Mouse (Mus musculus): ENCODE data around the gene Ankrd2.
A peak's percentile ranks its signal among the peaks of the same experiment; 100 is the strongest.

Gene Ankrd2

GRCm38 (mm10) chr19:42035456-42036248 is at the start of gene Ankrd2:
Gene Ankrd2, plus strand, starts transcription at chr19:42036000.
- peak; percentile 89 to 93 for DNase-seq

- no peak for DNase-seq
These were observed 48.6 kb upstream of the Ankrd2 start for GRCm38 (mm10) chr19:41987206-41987605.

GRCm38 (mm10) chr19:41989810-41990209 is 46.0 kb upstream of the Ankrd2 start:
- DNase-seq: no peak

GRCm38 (mm10) chr19:41991926-41992477 is 43.8 kb upstream of the Ankrd2 start:
- DNase-seq: no peak

- no peak for DNase-seq
These were observed 42.8 kb upstream of the Ankrd2 start for GRCm38 (mm10) chr19:41992971-41993370.

GRCm38 (mm10) chr19:41993484-41993883 is 42.3 kb upstream of the Ankrd2 start:
- DNase-seq: peak; percentile 65 to 68

- DNase-seq: peak in 1 of 2 experiments; percentile 48
These were observed 41.8 kb upstream of the Ankrd2 start for GRCm38 (mm10) chr19:41994023-41994422.

GRCm38 (mm10) chr19:41995483-41995882 is 40.3 kb upstream of the Ankrd2 start:
- DNase-seq: no peak

- no peak for DNase-seq
These were observed 38.7 kb upstream of the Ankrd2 start for GRCm38 (mm10) chr19:41997090-41997489.

- no peak for DNase-seq
These were observed 36.8 kb upstream of the Ankrd2 start for GRCm38 (mm10) chr19:41998770-41999548.

- peak in 1 of 2 experiments; percentile 42 for DNase-seq
These were observed 36.0 kb upstream of the Ankrd2 start for GRCm38 (mm10) chr19:41999688-42000283.

- DNase-seq: peak in 1 of 2 experiments; percentile 30
These were observed 35.3 kb upstream of the Ankrd2 start for GRCm38 (mm10) chr19:42000446-42000958.

- peak; percentile 46 to 48 for DNase-seq
These were observed 34.4 kb upstream of the Ankrd2 start for GRCm38 (mm10) chr19:42001253-42001980.

GRCm38 (mm10) chr19:42004258-42004657 is 31.5 kb upstream of the Ankrd2 start:
- DNase-seq: no peak

GRCm38 (mm10) chr19:42005616-42006015 is 30.2 kb upstream of the Ankrd2 start:
- peak; percentile 35 to 48 for DNase-seq

- no peak for DNase-seq
These were observed 29.2 kb upstream of the Ankrd2 start for GRCm38 (mm10) chr19:42006568-42006967.

- DNase-seq: no peak
These were observed 27.2 kb upstream of the Ankrd2 start for GRCm38 (mm10) chr19:42008586-42008985.

GRCm38 (mm10) chr19:42009067-42009466 is 26.7 kb upstream of the Ankrd2 start:
- DNase-seq: no peak

- no peak for DNase-seq
These were observed 25.4 kb upstream of the Ankrd2 start for GRCm38 (mm10) chr19:42010436-42010835.

GRCm38 (mm10) chr19:42011123-42011522 is 24.7 kb upstream of the Ankrd2 start:
- DNase-seq: no peak

- DNase-seq: no peak
These were observed 21.5 kb upstream of the Ankrd2 start for GRCm38 (mm10) chr19:42014231-42014825.

- DNase-seq: no peak
These were observed 20.8 kb upstream of the Ankrd2 start for GRCm38 (mm10) chr19:42015001-42015400.
